Mouse (Mus musculus) hindbrain, embryonic 13.5 days (tissue): ENCODE measurements around the gene Inpp5b. TPM values are rescaled to one million over a fixed set of nuclear protein-coding genes. Genes with fewer than 3 reads are reported as not detected.
"Not testable (repeated sequence)": the region's sequence is repeated elsewhere in the genome, so short reads cannot be mapped to it uniquely, and the experiment has no call there.

ENCODE experiments used
- ATAC-seq: fragments of 200-750 bp; cut with Nextera tagmentation; 2 replicates; pipeline ENCODE4 v1.8.0; 2017; ENCODE audit warnings: moderate TSS enrichment; ENCODE audit not compliant: low FRiP score
- H3K27ac ChIP-seq: fragments of 300-500 bp; sonication (generic); 2 replicates; pipeline ENCODE4 v1.5.1; 2015; ENCODE audit warnings: inconsistent platforms, mild to moderate bottlenecking, moderate library complexity
- H3K27me3 ChIP-seq: fragments of 300-500 bp; sonication (generic); 2 replicates; pipeline ENCODE4 v1.6.1; 2015; ENCODE audit warnings: mild to moderate bottlenecking, inconsistent platforms
- H3K36me3 ChIP-seq: fragments of 300-500 bp; sonication (generic); 2 replicates; pipeline ENCODE4 v1.6.1; 2015; ENCODE audit warnings: mild to moderate bottlenecking, inconsistent platforms
- H3K4me1 ChIP-seq: fragments of 300-500 bp; sonication (generic); replicated peaks from 2 replicates; pipeline ENCODE4 v1.6.1; 2015; ENCODE audit warnings: inconsistent platforms
- H3K4me2 ChIP-seq: fragments of 300-500 bp; sonication (generic); 2 replicates; pipeline ENCODE4 v1.6.1; 2015; ENCODE audit warnings: inconsistent platforms, mild to moderate bottlenecking, moderate library complexity
- H3K4me3 ChIP-seq: fragments of 300-500 bp; sonication (generic); 2 replicates; pipeline ENCODE4 v1.5.1; 2015; ENCODE audit warnings: mild to moderate bottlenecking, inconsistent platforms
- H3K9ac ChIP-seq: fragments of 300-500 bp; sonication (generic); 2 replicates; pipeline ENCODE4 v1.6.1; 2015; ENCODE audit warnings: mild to moderate bottlenecking, inconsistent platforms
- H3K9me3 ChIP-seq: fragments of 300-500 bp; sonication (generic); 2 replicates; pipeline ENCODE4 v1.6.1; 2016; ENCODE audit warnings: inconsistent platforms
- WGBS: fragments of 180-500 bp; shearing (Covaris S2); methylation state at CpG from one replicate; pipeline ENCODE4 v1.1.7; 2015; 5-methylcytosine and 5-hydroxymethylcytosine counted together
- polyA plus RNA-seq: library from polyadenylated mRNA; unstranded; fragments of >200 nt; fragmentation: Nextera tagmentation; extraction: Ambion mirVana; gene quantifications from 2 replicates; pipeline ENCODE4 v1.2.1, GENCODE M21; 2015

Inpp5b gene
- polyA plus RNA-seq, 1 experiment from 2014 or later: 24.5 TPM

DNA sequence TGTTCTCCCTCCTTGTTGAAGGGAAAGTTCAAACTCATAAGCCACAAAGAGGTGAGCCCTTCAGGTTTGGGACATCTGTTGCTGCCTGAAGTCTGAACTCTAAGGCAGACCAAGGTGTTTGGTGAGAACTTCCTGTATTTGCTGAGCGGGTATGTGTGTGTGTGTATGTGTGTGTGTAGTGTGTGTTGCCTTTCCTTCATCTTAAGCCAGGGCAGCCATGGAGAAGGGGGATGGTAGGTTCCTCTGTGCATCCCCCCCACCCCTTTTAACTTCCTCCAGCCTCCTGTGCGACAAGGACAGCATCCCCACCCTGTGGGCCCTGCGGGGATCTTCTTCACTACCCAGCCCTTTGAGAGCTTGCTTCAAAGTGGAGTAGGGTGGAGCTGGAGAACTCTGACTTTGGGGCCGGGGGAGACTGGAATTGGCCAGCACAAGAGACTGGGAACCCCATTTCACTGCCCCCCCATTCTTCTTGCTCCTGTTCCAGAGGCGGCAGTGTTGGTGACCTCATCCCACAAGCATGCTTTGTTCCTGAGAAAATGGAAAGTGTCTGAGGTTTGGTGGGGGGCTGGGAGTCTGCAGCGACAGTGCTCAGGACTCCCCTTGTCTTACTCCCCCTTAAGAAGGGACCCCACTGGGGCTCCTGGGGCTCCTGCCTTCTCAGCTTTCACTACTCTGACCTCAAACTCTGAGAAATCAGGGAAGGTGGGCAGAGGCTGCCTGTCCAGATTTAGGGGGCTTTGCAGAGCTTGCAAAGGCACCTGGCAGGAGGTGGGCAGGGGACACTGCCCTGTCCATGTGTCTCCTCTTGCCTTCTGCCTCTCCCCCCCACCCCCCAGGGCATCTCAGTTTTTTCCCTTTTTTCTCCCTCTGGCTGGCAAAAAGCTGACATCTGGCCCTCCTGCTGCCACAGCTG, 37.5 kb upstream of the Inpp5b start:
- Histone ChIP-seq H3K9ac (peak overlapping the region; percentile 39; the same call in 1 of the 2 replicates), H3K9me3 (no peaks in the 10 kb centered on the region), H3K36me3 (no peaks in the 10 kb centered on the region), H3K4me3 (no peak overlapping the region), H3K4me1 (peaks cover 49% of the 10 kb centered on the region), H3K27ac (peak overlapping the region; percentile 69), H3K4me2 (0 out of 2 replicates have a peak overlapping the region, but pooled peaks have one; percentile 10), H3K27me3 (peaks cover 77% of the 10 kb centered on the region)
- ATAC-seq: no peak
- 12% methylated on average over 6 of the region's 6 CpGs for WGBS

DNA sequence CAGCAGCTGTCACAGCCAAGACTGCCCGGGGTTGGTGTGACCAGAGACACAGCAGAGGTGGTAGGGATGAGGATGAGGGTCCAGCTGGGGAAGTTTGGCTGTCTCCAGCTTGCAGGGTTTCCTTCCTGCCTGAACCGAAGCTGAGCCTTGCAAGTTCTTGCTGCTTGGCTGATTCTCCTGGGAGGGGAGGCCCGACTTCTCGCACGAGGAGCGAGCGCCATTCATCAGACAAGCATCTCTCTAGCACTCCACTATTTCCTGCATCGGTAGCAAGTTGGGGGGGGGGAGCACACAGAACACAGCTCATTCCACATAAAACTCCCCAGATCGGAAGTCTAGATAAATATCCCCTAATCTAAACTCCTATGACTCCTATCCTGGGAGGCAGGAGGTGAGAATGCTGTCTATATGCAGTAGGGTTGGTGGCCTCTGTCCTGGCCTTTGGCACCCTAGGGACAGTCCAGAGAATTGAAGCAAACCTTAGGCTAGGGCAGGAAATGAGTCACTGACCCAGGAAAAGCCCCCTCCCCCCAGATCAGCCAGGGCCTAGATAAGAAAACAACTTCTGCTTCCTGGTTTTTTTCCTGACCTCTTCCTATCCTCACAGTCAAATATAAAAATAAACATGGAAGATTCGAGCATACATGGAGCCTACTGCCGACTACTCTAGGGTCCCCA, 36.7 kb upstream of the Inpp5b start:
- H3K27ac ChIP-seq: peak overlapping the region; percentile 69
- H3K36me3 ChIP-seq: no peaks in the 10 kb centered on the region
- H3K4me3 ChIP-seq: no peak overlapping the region
- no peaks in the 10 kb centered on the region for H3K9me3 ChIP-seq
- peaks cover 77% of the 10 kb centered on the region for H3K27me3 ChIP-seq
- 20% methylated on average over 11 of the region's 11 CpGs for WGBS
- H3K9ac ChIP-seq: peak overlapping the region; percentile 39; the same call in 1 of the 2 replicates
- no peak for ATAC-seq
- H3K4me1 ChIP-seq: peaks cover 52% of the 10 kb centered on the region
- 0 out of 2 replicates have a peak overlapping the region, but pooled peaks have one; percentile 10 for H3K4me2 ChIP-seq

DNA sequence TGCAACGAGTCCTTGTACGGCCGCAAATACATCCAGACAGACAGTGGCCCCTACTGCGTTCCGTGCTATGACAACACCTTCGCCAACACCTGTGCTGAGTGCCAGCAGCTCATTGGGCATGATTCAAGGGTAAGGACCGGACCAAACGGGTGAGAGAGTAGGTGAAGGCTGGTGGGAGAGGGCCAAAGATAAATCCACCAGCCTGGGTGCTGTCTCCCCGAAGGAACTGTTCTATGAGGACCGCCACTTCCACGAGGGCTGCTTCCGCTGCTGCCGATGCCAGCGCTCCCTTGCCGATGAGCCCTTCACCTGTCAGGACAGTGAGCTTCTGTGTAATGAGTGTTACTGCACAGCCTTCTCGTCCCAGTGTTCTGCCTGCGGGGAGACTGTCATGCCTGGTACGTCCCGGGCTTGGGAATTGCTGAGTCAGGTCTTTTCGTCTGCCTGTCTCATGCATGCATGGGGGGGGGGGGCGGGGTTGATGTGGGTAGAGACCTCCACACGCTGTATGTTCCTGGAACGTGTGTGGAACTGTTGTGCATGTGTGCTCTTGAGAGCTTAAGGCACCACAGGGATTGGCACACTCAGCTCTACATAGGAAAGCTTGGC, 35.9 kb upstream of the Inpp5b start:
- Histone ChIP-seq H3K9ac (no peak overlapping the region), H3K36me3 (no peaks in the 10 kb centered on the region), H3K4me1 (peaks cover 48% of the 10 kb centered on the region), H3K27me3 (peaks cover 77% of the 10 kb centered on the region), H3K27ac (peak overlapping the region; percentile 18; the same call in 1 of the 2 replicates), H3K9me3 (no peaks in the 10 kb centered on the region), H3K4me3 (no peak overlapping the region), H3K4me2 (no peak overlapping the region)
- no peak for ATAC-seq
- WGBS: 84% methylated on average over 23 of the region's 23 CpGs

DNA sequence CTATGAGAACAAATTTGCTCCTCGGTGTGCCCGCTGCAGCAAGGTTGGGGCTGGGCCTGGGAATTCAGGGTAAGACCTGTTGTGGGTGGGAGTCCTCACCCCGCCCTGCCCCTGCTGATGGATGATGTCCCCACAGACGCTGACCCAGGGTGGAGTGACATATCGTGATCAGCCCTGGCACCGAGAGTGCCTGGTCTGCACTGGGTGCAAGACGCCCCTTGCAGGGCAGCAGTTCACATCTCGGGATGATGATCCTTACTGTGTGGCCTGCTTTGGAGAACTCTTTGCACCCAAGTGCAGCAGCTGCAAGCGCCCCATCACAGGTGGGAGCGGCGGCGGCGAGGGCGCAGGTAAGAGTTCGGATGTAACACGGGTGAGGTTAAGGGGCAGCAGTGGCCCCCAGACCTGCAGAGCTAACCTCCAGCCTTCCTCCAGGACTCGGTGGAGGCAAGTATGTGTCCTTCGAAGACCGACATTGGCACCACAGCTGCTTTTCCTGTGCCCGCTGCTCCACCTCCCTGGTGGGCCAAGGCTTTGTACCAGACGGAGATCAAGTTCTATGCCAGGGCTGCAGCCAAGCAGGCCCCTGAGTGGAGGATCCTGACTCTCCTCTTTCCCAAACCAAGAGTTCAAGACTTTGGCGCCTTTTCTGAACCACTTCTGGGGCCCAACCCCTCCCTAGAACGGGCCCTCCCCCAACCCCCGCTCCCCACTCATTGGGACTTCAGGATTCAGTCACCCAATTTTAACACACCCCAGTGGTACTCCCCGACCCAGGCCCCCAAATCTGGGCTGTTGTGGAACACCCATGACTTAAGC, 34.1 kb upstream of the Inpp5b start:
- ATAC-seq, H3K9ac ChIP-seq, H3K4me2 ChIP-seq, H3K27ac ChIP-seq, H3K4me3 ChIP-seq, H3K9me3 ChIP-seq, H3K36me3 ChIP-seq: not testable (repeated sequence)
- Histone ChIP-seq H3K4me1 (peaks cover 34% of the 10 kb centered on the region), H3K27me3 (peaks cover 59% of the 10 kb centered on the region)
- 88% methylated on average over 25 of the region's 25 CpGs for WGBS

DNA sequence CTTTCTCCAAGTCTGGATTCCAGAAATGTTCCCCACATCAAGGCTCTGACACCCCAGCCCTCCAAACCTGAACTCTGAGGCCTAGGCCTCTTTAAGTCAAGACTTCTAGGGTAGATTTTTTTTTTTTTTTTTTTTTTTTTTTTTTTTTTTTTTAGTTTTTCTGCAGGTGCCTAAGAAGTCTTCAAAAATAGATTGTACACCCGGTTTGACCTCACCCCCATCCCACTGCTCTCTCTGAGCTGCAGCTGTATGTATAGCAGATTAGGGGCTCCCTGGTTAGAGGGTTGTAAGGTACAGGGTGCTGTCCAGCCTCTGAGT, 33.5 kb upstream of the Inpp5b start:
- not testable (repeated sequence) for ATAC-seq, H3K9me3 ChIP-seq, H3K9ac ChIP-seq, H3K4me3 ChIP-seq, H3K36me3 ChIP-seq
- Histone ChIP-seq H3K4me2 (peak overlapping the region; percentile 51; the same call in 1 of the 2 replicates), H3K27me3 (peaks cover 58% of the 10 kb centered on the region), H3K27ac (peak overlapping the region; percentile 48), H3K4me1 (peaks cover 34% of the 10 kb centered on the region)
- WGBS: 20% methylated on average over 1 of the region's 1 CpGs

DNA sequence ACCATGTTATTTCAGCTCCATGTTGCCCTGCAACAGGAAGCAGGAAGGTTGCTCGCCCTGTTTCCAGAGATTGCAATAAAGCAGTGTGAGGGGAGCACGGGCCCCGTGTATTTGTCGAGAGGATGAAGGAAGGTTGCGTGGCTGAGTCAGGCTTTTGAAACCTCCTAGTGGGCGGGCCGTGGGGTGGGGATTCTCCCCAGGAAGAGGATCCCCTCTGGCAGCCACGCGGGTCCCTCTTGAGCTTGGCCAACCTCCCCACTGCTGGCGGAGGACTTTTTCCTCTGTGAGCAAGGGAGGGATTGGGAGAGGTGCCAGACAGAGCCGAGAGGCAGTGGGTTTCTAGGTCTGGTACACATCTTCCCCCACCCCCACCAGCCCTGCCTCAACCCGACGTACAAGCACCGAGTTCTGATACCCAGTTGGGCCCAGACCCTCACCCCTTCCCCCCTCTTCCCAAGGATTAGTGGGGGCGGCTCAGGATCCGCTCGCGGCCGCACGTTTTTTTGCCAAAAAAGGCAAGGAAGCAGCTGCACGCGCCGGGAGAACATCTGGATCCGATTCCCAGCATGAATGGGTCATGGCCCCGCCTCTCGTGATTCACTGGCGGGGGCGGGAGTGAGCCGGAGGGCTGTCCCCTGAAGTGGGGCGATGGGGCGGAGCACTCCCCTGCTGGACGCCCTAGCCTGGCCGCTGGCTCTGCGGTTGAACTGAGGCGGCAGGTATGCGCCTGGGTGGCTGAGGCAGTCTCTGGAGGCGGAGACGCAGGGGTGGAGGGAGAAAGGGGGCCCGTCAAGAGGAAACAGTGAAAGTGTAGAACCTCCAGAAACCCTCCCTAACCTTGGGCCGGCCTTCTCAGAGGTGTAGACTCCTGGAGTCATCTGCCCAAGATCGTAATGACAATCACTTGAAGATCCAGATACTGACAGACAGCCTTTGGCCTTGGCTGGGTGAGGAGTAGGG, 32.9 kb upstream of the Inpp5b start:
- H3K4me3 ChIP-seq: peak overlapping the region; percentile 27
- H3K36me3 ChIP-seq: no peaks in the 10 kb centered on the region
- no peaks in the 10 kb centered on the region for H3K9me3 ChIP-seq
- peak overlapping the region; percentile 60 for H3K27ac ChIP-seq
- WGBS: 3% methylated on average over 41 of the region's 41 CpGs
- peak; percentile 56; the same call in 1 of the 2 replicates for ATAC-seq
- peaks cover 31% of the 10 kb centered on the region for H3K4me1 ChIP-seq
- peaks cover 52% of the 10 kb centered on the region for H3K27me3 ChIP-seq
- peak overlapping the region; percentile 61 for H3K9ac ChIP-seq
- H3K4me2 ChIP-seq: peak overlapping the region; percentile 51

DNA sequence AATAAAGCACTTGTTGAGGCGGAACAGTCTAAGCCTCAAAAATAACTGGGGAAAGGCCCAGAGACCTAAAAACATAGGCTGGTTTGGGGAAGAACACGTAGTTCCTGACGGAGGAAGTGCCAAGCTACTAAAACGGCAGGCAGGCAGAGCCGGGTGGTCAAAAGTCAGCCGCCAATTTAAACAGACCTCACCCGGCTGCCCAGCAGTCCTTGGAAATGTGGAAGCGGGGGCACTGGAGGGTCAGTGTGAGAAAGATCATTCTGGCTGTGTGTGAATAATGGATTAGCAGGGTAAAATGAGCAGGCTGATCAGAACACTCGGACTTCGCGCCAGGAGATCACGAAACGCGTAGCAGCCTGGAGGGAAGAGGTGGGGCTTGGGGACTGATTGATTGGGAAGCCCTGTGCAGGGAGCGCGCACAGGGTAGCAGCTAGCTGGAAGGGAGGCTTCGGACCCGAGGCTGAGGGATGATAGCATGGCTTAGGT, 31.6 kb upstream of the Inpp5b start:
- 3% methylated on average over 18 of the region's 18 CpGs for WGBS
- no peaks in the 10 kb centered on the region for H3K9me3 ChIP-seq
- H3K9ac ChIP-seq: no peak overlapping the region
- peaks cover 41% of the 10 kb centered on the region for H3K27me3 ChIP-seq
- peaks cover 22% of the 10 kb centered on the region for H3K4me1 ChIP-seq
- no peaks in the 10 kb centered on the region for H3K36me3 ChIP-seq
- peak overlapping the region; percentile 18; the same call in 1 of the 2 replicates for H3K4me3 ChIP-seq
- H3K4me2 ChIP-seq: peak overlapping the region; percentile 38
- no peak for ATAC-seq
- H3K27ac ChIP-seq: no peak overlapping the region

DNA sequence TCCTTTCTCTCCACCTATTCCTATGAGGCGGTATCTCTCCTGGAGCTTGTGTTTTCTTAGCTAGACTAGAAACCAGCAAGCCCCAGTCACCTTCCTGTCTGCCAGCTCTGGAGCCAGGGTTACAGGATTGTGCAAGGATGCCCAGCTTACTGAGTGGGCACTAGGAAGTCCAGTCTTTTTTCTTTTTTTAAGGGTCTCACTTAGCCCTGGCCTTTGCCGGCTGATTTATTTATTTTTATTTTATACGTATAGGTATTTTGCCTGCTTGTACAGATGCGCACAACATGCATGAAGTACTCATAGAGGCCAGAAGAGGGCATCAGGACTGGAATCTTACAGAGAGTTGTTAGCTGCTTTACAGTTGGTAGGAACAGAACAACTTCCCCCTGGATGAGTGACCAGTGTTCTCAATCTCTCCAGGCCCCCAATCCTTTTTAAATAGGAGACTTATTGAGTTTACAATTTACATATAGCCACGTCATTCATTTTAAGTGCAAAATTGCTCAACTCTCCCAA, 30.8 kb upstream of the Inpp5b start:
- Histone ChIP-seq H3K4me3 (no peak overlapping the region), H3K4me1 (peaks cover 27% of the 10 kb centered on the region), H3K27ac (no peak overlapping the region), H3K9me3 (no peaks in the 10 kb centered on the region), H3K4me2 (no peak overlapping the region), H3K36me3 (peaks cover under 1% of the 10 kb centered on the region; the same call in 1 of the 2 replicates), H3K27me3 (peaks cover 34% of the 10 kb centered on the region), H3K9ac (no peak overlapping the region)
- no peak for ATAC-seq
- 10% methylated on average over 5 of the region's 5 CpGs for WGBS

DNA sequence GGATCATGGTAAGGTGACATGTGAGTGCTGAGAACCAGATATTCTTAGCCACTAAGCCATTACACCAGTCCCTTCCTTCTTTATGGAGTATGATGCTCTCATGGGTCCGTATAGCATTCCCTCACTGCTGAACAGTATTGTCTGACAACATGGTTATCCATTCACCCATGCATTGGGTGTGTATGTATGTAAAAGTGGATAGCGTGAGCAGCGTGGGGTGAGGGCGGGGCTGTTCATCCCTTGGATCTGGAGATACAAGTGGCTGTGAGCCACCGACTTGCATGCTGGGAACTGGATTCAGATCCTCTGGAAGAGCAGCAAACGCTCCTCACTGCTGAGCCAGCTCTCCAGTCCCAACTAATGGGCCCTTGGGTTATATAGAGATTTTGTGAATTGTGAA, 29.0 kb upstream of the Inpp5b start:
- peaks cover 35% of the 10 kb centered on the region for H3K4me1 ChIP-seq
- 81% methylated on average over 6 of the region's 6 CpGs for WGBS
- H3K27ac ChIP-seq: no peak overlapping the region
- no peak overlapping the region for H3K4me2 ChIP-seq
- no peak overlapping the region for H3K4me3 ChIP-seq
- H3K36me3 ChIP-seq: peaks cover 12% of the 10 kb centered on the region
- H3K9ac ChIP-seq: no peak overlapping the region
- H3K9me3 ChIP-seq: no peaks in the 10 kb centered on the region
- ATAC-seq: no peak
- H3K27me3 ChIP-seq: peaks cover 29% of the 10 kb centered on the region

DNA sequence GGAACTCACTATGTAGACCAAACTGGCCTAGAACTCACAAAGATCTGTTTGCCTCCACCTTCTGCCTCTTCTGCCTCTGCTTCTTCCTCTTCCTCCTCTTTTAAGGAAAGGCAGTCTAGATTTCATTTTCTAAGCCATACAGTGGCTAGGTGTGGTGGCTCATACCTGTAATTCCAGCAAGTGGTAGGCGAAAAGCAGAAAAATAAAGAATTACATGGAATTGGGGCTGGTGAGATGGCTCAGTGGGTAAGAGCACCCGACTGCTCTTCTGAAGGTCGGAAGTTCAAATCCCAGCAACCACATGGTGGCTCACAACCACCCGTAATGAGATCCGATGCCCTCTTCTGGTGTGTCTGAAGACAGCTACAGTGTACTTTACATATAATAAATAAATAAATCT, 27.8 kb upstream of the Inpp5b start:
- H3K27ac ChIP-seq, H3K9me3 ChIP-seq, H3K4me3 ChIP-seq, H3K9ac ChIP-seq, H3K4me2 ChIP-seq, ATAC-seq: not testable (repeated sequence)
- Histone ChIP-seq H3K27me3 (peaks cover 20% of the 10 kb centered on the region), H3K4me1 (peaks cover 30% of the 10 kb centered on the region), H3K36me3 (peaks cover 24% of the 10 kb centered on the region)
- 78% methylated on average over 5 of the region's 5 CpGs for WGBS
